Mouse (Mus musculus): ENCODE results near the gene 1700029J07Rik.

Gene 1700029J07Rik

DNA sequence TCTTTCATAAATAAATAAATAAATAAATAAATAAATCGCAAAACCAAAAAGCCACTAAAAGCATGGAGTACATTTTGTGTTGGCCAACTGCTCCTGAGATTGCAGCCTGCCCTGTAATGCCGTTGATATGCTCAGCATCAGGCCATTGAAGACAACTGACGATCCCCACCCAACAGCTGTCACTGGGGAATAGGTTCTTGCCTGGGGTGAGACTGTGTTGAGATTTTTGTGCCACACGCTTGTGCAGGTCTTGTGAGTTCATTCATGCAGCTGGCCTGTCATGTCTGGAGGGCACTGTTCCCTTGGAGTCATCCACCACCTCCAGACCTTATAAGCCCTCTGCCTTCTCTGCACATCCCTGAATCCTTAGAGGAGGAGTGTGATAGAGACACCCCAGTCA is 28.8 kb downstream of the 1700029J07Rik start:
- no peak for DNase-seq (ENCODE audit: low spot score)

DNA sequence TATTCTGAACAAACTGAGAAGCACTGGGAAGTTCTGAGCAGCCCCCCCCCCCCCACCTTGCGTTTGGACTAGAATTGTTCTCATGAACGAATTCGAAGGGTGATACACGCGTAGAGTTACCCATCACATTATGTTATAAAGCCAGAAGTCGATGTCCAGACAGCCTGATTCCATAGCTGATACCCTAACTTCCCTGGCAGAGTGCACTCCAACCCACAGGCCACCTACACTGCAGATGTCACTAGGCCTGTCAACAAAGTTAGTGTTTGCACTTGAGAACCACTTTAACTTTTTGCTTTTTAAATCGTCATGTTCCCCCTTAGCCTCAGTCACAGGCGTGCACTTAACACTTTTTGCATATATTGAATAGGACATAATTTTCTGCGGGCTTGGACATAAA is 38.1 kb downstream of the 1700029J07Rik start:
- DNase-seq (ENCODE audit: low spot score): no peak

- peak; percentile 99 for DNase-seq (ENCODE audit: low spot score)
Observed at GRCm38 (mm10) chr8:45934582-45935014, 40.5 kb downstream of the 1700029J07Rik start, which contains the start of gene Ccdc110. Gene Ccdc110, plus strand, starts transcription at chr8:45934619.

DNA sequence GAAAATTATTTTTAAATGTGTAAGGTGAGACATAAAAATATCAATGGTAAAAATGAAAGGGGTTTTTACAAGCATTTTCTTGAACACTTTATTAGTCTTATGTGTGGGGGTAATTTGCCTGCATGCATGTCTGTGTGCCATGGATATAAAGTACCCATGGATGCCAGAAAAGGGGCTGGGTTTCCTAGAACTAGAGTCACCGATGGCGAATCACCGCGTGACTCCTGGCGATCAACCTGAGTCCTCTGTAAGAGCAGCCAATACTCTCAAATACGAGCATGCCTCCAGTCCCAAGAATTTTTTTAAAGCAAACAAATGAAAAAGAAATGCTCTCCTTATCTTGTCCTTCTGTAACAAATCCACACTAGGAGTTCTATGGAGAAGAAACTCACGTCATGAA is 52.9 kb downstream of the 1700029J07Rik start:
- DNase-seq (ENCODE audit: low spot score): no peak

- DNase-seq (ENCODE audit: low spot score): no peak
Observed at GRCm38 (mm10) chr8:45920392-45920791, 54.7 kb downstream of the 1700029J07Rik start.

GRCm38 (mm10) chr8:45918891-45919290 is 56.2 kb downstream of the 1700029J07Rik start:
- no peak for DNase-seq (ENCODE audit: low spot score)

DNA sequence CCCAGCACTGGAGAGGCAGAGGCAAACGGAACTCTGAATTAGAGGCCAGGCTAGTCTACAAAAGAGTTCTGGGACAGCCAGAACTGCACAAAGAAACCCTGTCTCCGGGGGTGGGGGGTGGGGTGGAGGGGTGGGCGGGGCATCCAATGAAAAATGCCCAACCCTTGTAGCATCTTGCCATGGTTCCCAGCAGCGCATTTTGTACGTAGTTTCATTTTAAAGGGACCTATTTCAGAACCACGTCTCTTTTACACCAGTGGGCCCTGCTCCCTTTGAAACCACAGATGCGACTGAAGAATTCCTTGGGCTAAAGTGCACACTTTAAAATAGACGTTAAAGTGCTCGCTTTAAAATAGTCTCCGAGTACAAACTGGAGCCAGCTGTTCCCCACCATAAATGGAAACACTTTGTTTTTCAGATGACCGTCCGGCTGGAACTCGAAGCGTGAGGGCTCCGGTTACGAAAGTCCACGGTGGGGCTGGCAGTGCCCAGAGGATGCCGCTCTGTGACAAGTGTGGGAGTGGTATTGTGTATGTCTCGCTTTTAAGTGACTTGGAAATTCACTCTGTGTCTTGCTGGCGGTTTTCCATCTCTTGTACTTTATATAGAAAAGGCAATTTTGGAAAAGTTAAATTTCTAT is 57.9 kb downstream of the 1700029J07Rik start:
- no peak for DNase-seq (ENCODE audit: low spot score)

DNA sequence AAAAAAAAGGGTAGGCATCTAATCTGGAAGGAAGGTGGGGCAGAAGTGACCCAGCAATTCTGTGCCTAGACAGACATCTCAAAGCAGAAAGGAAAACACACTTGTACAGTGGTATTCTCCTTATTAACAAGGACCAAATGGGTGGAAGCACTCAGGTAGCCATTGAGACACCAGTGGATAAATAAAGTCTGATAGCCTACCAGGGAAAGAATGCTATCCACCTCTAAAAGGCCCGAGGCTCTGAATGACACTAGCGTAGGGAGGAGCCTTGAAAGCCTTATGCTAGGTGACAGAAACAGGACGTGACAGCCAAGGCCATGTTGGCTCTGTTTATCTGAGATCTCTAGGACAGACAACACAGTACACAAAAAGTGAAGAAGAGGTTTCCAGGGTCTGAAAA is 58.6 kb downstream of the 1700029J07Rik start:
- no peak for DNase-seq (ENCODE audit: low spot score)

- DNase-seq (ENCODE audit: low spot score): no peak
Observed at GRCm38 (mm10) chr8:45913707-45914106, 61.3 kb downstream of the 1700029J07Rik start.

DNA sequence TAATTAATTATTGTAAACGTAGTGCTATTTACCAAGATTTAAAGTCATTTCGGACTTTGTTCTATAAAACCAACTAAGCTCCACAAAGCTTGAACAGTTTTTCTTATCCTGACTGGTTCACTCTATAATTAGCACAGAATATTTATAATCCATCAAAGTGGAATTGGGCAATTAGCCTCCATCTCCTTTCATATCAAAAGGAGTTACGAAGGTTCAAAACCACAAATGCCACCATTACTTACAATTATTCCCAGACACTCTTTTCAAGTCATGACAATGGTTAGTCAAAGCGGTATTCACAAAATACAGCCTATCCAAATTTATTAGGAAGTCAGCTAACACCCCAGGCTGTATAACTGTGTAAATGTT is 68.8 kb downstream of the 1700029J07Rik start:
- no peak for DNase-seq (ENCODE audit: low spot score)

- no peak for DNase-seq (ENCODE audit: low spot score)
Observed at GRCm38 (mm10) chr8:45905591-45906250, 69.3 kb downstream of the 1700029J07Rik start.

- DNase-seq (ENCODE audit: low spot score): no peak
Observed at GRCm38 (mm10) chr8:45903659-45904058, 71.4 kb downstream of the 1700029J07Rik start.

Data from urinary bladder, postnatal 25 days (tissue).